Mouse (Mus musculus) testis, adult 2 months (tissue): ENCODE measurements at regions not wholly inside any gene's neighbourhood (a gene's known extent, or its start where the extent isn't known, plus 50 kb on each side); places are given as distances from the start of the nearest gene placed in this dataset.

Experiments used
- H3K27ac ChIP-seq: fragments of 200-500 bp; 2 replicates; pipeline ENCODE4 v1.5.1; 2012; ENCODE audit warnings: low read depth, low read length; ENCODE audit not compliant: control insufficient read depth, insufficient read depth
- H3K27me3 ChIP-seq: fragments of 200-500 bp; 2 replicates; pipeline ENCODE4 v1.6.1; 2012; ENCODE audit warnings: mild to moderate bottlenecking, low read length, moderate library complexity; ENCODE audit not compliant: control insufficient read depth, insufficient read depth
- H3K36me3 ChIP-seq: fragments of 200-500 bp; 2 replicates; pipeline ENCODE4 v1.6.1; 2012; ENCODE audit warnings: mild to moderate bottlenecking, low read length; ENCODE audit not compliant: control insufficient read depth, insufficient read depth
- H3K4me1 ChIP-seq: fragments of 200-500 bp; 2 replicates; pipeline ENCODE4 v1.6.1; 2012; ENCODE audit warnings: low read length; ENCODE audit not compliant: control insufficient read depth, insufficient read depth
- H3K4me3 ChIP-seq: fragments of 200-500 bp; 2 replicates; pipeline ENCODE4 v1.5.1; 2012; ENCODE audit warnings: low read depth, mild to moderate bottlenecking, low read length, moderate library complexity, mixed read lengths; ENCODE audit not compliant: control insufficient read depth
- CTCF ChIP-seq: fragments of 200-500 bp; IDR thresholded peaks from 2 replicates; pipeline ENCODE4 v1.5.1; 2012; ENCODE audit warnings: low read depth, mild to moderate bottlenecking, inconsistent platforms, low read length, moderate library complexity; ENCODE audit not compliant: control insufficient read depth, insufficient read depth, insufficient replicate concordance
- POLR2A ChIP-seq: fragments of 200-500 bp; IDR thresholded peaks from 2 replicates; pipeline ENCODE4 v1.6.1; 2012; ENCODE audit warnings: low read depth, mild to moderate bottlenecking, inconsistent platforms, low read length, moderate library complexity; ENCODE audit not compliant: control insufficient read depth

DNA sequence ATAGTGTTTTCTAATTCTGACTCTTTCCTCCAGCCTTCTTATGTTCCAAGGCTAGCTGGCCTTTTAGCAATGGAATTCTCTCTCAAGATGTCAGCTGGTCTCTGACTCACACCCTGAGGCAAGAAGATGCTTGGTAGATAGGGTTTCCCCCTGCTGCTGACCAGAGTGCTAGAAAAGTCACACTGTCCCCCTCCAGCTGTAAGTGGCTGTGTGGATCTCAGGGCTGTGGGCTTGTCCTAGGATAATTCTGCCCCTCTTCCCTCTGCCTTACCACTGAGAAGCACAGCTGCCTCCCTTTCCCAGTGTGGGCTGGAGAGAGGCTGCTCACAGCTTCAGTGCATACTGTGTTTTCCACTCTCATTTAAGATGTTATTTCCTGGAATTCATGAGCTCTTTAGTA lies 585.3 kb upstream of the Zeb2 start:
- no peaks in the 10 kb centered on the region for H3K36me3 ChIP-seq
- H3K27me3 ChIP-seq = no peaks in the 10 kb centered on the region
- TF ChIP-seq CTCF (no peak), POLR2A (no peak)
- no peaks in the 10 kb centered on the region; the same call in 1 of the 2 replicates for H3K4me1 ChIP-seq
- H3K4me3 ChIP-seq = no peak overlapping the region
- no peak overlapping the region for H3K27ac ChIP-seq

DNA sequence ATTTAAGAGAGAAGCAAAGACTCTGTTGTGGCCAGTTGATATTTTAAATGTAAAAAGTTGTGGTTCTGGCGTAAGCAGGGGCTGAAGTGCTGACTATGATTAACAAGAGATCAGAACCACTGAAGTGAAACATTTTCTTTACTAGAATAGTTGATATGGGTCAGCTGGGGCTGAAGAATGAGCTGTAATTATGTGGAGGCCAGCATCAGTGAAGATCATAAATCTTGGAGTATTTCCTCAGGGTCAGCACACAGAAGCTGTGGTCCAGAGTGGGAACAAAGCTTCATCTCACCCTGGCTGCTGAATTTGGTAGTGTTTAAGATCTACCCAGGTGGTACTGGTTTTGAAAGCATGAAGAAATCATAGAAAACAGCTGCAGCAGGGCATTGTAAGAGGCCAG lies 583.4 kb upstream of the Zeb2 start:
- H3K27me3 ChIP-seq = no peaks in the 10 kb centered on the region
- H3K4me3 ChIP-seq = no peak overlapping the region
- H3K4me1 ChIP-seq = no peaks in the 10 kb centered on the region; the same call in 1 of the 2 replicates
- TF ChIP-seq CTCF (no peak), POLR2A (no peak)
- H3K27ac ChIP-seq = no peak overlapping the region
- H3K36me3 ChIP-seq = no peaks in the 10 kb centered on the region

DNA sequence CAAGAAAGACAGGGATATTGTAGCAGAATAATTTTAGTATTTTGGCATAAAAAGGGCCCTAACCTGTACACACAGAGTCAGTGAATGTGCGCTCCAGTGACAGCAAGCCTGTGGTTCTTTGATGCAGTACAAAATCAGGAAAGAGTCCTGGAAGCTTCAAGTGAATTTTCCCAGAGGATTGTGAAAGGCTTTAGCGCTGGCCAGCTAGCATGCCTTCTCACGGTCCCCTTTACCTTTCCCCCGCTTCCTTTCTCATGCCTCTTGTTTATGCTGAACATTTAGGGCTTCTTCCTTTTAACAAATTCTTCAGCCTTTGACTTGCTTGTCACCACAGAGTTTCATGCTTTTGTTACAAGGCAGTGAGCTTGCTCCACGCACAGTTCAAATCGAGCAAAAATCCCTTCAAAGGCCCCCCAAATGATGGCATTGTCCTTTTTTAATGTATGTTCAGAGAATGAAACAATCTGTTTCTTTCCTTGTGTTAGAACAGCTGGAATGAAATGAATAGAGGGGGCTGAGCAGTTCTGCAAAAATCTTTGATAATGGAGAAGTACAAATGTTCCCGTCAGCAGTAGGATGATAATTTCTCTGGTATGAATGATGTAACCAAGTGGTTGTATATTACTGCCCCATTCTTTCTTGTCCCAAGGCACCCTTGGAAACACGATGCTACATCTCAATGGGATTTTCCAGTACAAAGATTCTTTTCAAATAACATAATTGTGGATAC lies 576.3 kb upstream of the Zeb2 start:
- Histone ChIP-seq H3K27me3 (no peaks in the 10 kb centered on the region), H3K4me3 (no peak overlapping the region), H3K36me3 (no peaks in the 10 kb centered on the region), H3K4me1 (no peaks in the 10 kb centered on the region), H3K27ac (no peak overlapping the region)
- TF ChIP-seq CTCF (no peak), POLR2A (no peak)

DNA sequence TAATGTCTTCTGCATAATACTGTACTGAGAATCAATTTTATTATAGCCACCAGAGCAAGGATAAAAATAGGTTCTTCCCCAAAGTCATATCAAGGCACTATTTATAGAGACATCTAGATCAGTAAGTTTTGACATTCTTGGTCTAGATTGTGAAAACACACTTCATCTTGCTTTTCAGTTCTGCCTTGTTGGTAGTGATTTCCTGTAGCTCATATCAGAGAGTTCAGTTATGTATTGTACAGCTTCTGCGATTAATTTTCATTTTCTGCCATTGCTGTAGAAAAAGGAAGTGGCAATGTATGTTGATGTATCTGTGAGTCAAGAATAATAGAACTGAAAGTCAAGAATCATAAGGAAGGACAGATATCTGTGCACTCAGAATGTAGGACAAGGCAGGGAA lies 575.6 kb upstream of the Zeb2 start:
- H3K27ac ChIP-seq = no peak overlapping the region
- H3K4me1 ChIP-seq = no peaks in the 10 kb centered on the region
- H3K4me3 ChIP-seq = no peak overlapping the region
- TF ChIP-seq POLR2A = no peak
- no peak for TF ChIP-seq CTCF
- H3K27me3 ChIP-seq = no peaks in the 10 kb centered on the region
- no peaks in the 10 kb centered on the region for H3K36me3 ChIP-seq

DNA sequence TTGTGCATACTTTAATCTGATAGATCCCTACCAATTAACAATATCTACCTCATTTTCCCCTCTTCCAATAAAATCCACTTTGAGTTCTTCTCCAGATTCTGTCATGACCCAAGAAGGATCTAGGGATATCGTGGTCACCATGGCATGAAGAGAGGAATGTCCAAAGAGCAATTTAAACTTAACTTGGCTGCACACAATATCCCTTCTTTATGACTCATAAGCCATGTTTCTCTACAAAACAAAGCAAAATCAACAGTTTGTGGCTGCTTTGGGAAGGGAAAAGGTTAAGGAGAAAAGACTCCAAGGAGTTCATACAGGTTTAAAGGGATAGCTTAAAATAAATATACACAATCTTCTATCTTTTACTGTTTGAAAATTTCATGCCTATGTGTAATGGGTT lies 571.8 kb upstream of the Zeb2 start:
- Histone ChIP-seq H3K27me3 (no peaks in the 10 kb centered on the region), H3K4me3 (no peak overlapping the region), H3K4me1 (no peaks in the 10 kb centered on the region), H3K27ac (no peak overlapping the region), H3K36me3 (no peaks in the 10 kb centered on the region)
- no peak for TF ChIP-seq POLR2A

DNA sequence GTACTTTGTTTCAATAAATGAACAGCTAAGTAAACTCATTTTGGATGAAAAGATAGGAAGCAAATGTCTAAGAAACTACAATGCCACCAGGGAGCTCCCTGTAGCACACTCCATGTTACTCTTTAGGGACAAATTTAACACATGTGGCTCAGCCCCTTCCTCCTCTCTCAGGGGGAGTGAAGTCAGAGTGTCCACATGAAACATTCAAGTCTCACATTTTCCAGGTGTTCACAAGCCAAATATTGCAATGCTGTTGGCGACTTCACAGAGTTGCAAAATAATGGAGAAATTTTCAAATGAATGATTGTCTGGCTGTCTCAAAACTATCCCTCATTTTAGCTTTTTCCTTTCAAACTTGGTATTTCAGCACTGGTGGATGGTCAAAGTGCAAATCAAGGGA lies 564.1 kb upstream of the Zeb2 start:
- TF ChIP-seq CTCF (no peak), POLR2A (no peak)
- Histone ChIP-seq H3K4me3 (no peak overlapping the region), H3K27me3 (no peaks in the 10 kb centered on the region), H3K27ac (no peak overlapping the region), H3K4me1 (no peaks in the 10 kb centered on the region), H3K36me3 (no peaks in the 10 kb centered on the region)

DNA sequence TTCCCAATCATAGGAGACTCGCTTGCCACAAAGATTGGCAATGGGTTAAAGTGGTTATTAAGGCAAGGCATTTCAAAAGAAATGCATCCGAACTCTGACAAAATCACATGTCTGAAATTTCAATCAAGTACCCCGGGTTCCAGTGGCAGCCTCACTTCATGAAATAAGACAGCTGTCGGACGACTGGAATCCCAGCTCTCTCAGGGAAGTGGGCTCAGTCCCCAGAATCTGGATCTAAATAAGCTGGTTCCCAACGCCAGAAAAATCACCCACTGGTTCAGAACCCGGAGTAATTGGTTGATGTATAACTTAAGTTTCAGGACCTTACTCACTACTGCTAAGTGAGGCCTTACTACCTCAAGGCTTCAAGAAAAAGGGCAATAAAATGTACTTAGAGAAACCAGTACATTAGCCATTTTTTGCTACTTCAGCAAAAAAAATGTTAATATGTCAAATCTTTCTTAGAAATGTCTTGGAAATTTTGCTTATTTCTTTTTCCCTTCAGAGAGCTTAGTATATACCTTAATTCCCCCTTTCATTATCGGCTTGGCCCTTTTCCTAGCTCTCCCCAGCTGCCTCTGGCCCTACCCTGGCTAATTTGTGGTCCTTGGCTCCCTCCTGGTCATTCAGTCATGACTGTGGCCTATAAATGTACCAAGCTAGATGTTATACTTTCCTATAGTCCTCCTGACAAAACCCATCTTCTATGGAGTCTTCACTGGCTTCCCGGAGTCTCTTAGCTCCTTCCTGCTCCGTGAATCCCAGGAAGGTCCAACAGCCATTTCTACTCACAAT lies 562.1 kb upstream of the Zeb2 start:
- no peaks in the 10 kb centered on the region for H3K4me1 ChIP-seq
- H3K36me3 ChIP-seq = no peaks in the 10 kb centered on the region
- no peaks in the 10 kb centered on the region for H3K27me3 ChIP-seq
- no peak overlapping the region for H3K27ac ChIP-seq
- H3K4me3 ChIP-seq = no peak overlapping the region
- TF ChIP-seq CTCF (no peak), POLR2A (no peak)

DNA sequence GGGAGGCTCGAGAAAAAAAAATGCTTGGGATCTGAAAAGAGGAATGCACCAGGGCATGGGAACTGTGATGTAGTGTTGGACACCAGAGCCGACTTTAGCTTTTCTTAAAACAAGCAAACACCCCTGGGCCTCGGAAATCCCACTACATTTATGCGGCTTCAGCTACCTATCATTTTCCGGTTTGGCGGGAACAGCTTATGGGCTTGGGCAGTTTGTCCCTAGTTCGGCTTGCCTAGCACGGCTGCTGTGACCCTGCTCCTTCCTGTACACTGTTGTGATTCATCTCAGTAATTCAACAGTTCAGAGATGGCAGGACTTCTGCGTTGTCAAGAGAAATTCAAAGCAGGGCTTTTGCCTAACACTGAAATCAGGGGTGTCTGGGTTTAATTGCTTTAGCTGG lies 561.5 kb upstream of the Zeb2 start:
- TF ChIP-seq CTCF = no peak
- TF ChIP-seq POLR2A = no peak
- Histone ChIP-seq H3K27me3 (no peaks in the 10 kb centered on the region), H3K27ac (no peak overlapping the region), H3K4me3 (no peak overlapping the region), H3K36me3 (no peaks in the 10 kb centered on the region), H3K4me1 (no peaks in the 10 kb centered on the region)
